Mouse (Mus musculus) CH12.LX (cell line): Measurements from ENCODE around the gene Ncor2. TPM values are rescaled to one million over a fixed set of nuclear protein-coding genes. Genes with fewer than 3 reads are reported as not detected.

Experiments
- DNase-seq: peaks from one replicate; pipeline ENCODE4 v3.0.0-alpha.2; 2013; ENCODE audit errors: extremely low read depth
- H3K27ac ChIP-seq: 2 replicates; pipeline ENCODE4 v1.5.1; 2012; ENCODE audit warnings: low read depth, mild to moderate bottlenecking, control low read depth, moderate library complexity; ENCODE audit not compliant: insufficient read depth
- H3K27me3 ChIP-seq: replicated peaks from 2 replicates; pipeline ENCODE3; 2012; ENCODE audit warnings: inconsistent platforms
- H3K36me3 ChIP-seq, 2 experiments: replicated peaks in 1 of 2; 2 replicates each; pipeline versions ENCODE3 to v1.6.1; 2012; ENCODE audit warnings: inconsistent platforms in 1 of 2, low read length in 1 of 2, mild to moderate bottlenecking in 1 of 2, mixed read lengths in 1 of 2, moderate library complexity in 1 of 2; ENCODE audit not compliant: control insufficient read depth in 1 of 2, insufficient read depth in 1 of 2
- H3K4me1 ChIP-seq, 2 experiments: 2 replicates each; pipeline ENCODE4 v1.6.1; 2012; ENCODE audit warnings: inconsistent platforms in 1 of 2, moderate library complexity in 1 of 2; ENCODE audit not compliant: insufficient read depth in 2 of 2, control insufficient read depth in 1 of 2
- H3K4me2 ChIP-seq: 2 replicates; pipeline ENCODE4 v1.6.1; 2012; ENCODE audit warnings: low read depth, mild to moderate bottlenecking, control low read depth; ENCODE audit not compliant: poor library complexity, insufficient read depth, severe bottlenecking
- H3K4me3 ChIP-seq, 3 experiments: fragments of 150-350 bp in 1 of 3; sonication (generic) in 1 of 3; replicated peaks in 1 of 3; 2 replicates each; pipeline versions ENCODE3 to v1.5.1; 2011 to 2012; ENCODE audit warnings: low read depth in 2 of 3, low read length in 2 of 3, mild to moderate bottlenecking in 2 of 3, moderate library complexity in 2 of 3, control low read depth in 1 of 3, improper control_type of control experiment in 1 of 3, inconsistent platforms in 1 of 3, mixed read lengths in 1 of 3; ENCODE audit not compliant: poor library complexity in 1 of 3
- H3K79me2 ChIP-seq: replicated peaks from 2 replicates; pipeline ENCODE4 v1.6.1; 2012; ENCODE audit warnings: mild to moderate bottlenecking, moderate library complexity; ENCODE audit not compliant: control insufficient read depth, poor library complexity, insufficient read depth, severe bottlenecking; ENCODE audit errors: extremely low read depth
- H3K9ac ChIP-seq: 2 replicates; pipeline ENCODE4 v1.6.1; 2012; ENCODE audit warnings: low read depth, mild to moderate bottlenecking, control low read depth, moderate library complexity; ENCODE audit not compliant: insufficient read depth
- H3K9me3 ChIP-seq: replicated peaks from 2 replicates; pipeline ENCODE3; 2012; ENCODE audit warnings: low read length, inconsistent platforms, mixed read lengths
- BHLHE40 ChIP-seq: IDR thresholded peaks from 2 replicates; pipeline ENCODE4 v1.6.1; 2011; ENCODE audit warnings: mild to moderate bottlenecking, low read depth, low read length, improper control_type of control experiment
- CHD2 ChIP-seq: IDR thresholded peaks from 2 replicates; pipeline ENCODE4 v1.6.1; 2011; ENCODE audit warnings: low read length, improper control_type of control experiment
- E2F4 ChIP-seq: IDR thresholded peaks from 2 replicates; pipeline ENCODE4 v1.6.1; 2011; ENCODE audit warnings: low read depth, low read length, improper control_type of control experiment; ENCODE audit not compliant: insufficient replicate concordance
- EP300 ChIP-seq: IDR thresholded peaks from 2 replicates; pipeline ENCODE4 v1.6.1; 2011; ENCODE audit warnings: low read length, improper control_type of control experiment
- GABPA ChIP-seq: IDR thresholded peaks from 2 replicates; pipeline ENCODE4 v1.6.1; 2012; ENCODE audit warnings: low read depth, low read length, improper control_type of control experiment, inconsistent platforms; ENCODE audit not compliant: insufficient replicate concordance
- IRF4 ChIP-seq: IDR thresholded peaks from 2 replicates; pipeline ENCODE4 v1.6.1; 2014; ENCODE audit warnings: low read depth, mild to moderate bottlenecking, inconsistent platforms, low read length, improper control_type of control experiment
- JUN ChIP-seq: IDR thresholded peaks from 2 replicates; pipeline ENCODE4 v1.6.1; 2011; ENCODE audit warnings: low read depth, mild to moderate bottlenecking, low read length, improper control_type of control experiment, moderate library complexity; ENCODE audit not compliant: insufficient read depth
- JUND ChIP-seq: conservative IDR thresholded peaks from 2 replicates; pipeline ENCODE4 v1.6.1; 2011; ENCODE audit warnings: low read depth, low read length, improper control_type of control experiment
- MAFK ChIP-seq: IDR thresholded peaks from 2 replicates; pipeline ENCODE4 v1.6.1; 2011; ENCODE audit warnings: low read length, improper control_type of control experiment; ENCODE audit not compliant: insufficient replicate concordance
- MYC ChIP-seq: IDR thresholded peaks from 2 replicates; pipeline ENCODE4 v1.6.1; 2011; ENCODE audit warnings: low read depth, mild to moderate bottlenecking, improper control_type of control experiment, low read length
- NELFE ChIP-seq: IDR thresholded peaks from 2 replicates; pipeline ENCODE4 v1.6.1; 2011; ENCODE audit warnings: low read depth, low read length, improper control_type of control experiment
- POLR2AphosphoS2 ChIP-seq: IDR thresholded peaks from 2 replicates; pipeline ENCODE4 v1.6.1; 2011; ENCODE audit warnings: low read depth, low read length, improper control_type of control experiment
- RAD21 ChIP-seq: IDR thresholded peaks from 2 replicates; pipeline ENCODE4 v1.6.1; 2011; ENCODE audit warnings: low read depth, mild to moderate bottlenecking, low read length, improper control_type of control experiment, moderate library complexity
- SMC3 ChIP-seq: IDR thresholded peaks from 2 replicates; pipeline ENCODE4 v1.6.1; 2011; ENCODE audit warnings: low read depth, low read length, improper control_type of control experiment
- TBP ChIP-seq: conservative IDR thresholded peaks from 2 replicates; pipeline ENCODE4 v1.6.1; 2011; ENCODE audit warnings: low read depth, low read length, improper control_type of control experiment
- TCF12 ChIP-seq: IDR thresholded peaks from 2 replicates; pipeline ENCODE4 v1.6.1; 2014; ENCODE audit warnings: low read depth, mild to moderate bottlenecking, inconsistent platforms, low read length, improper control_type of control experiment
- USF2 ChIP-seq: conservative IDR thresholded peaks from 2 replicates; pipeline ENCODE4 v1.6.1; 2011; ENCODE audit warnings: low read depth, low read length, improper control_type of control experiment
- ZMIZ1 ChIP-seq: IDR thresholded peaks from 2 replicates; pipeline ENCODE4 v1.6.1; 2012; ENCODE audit warnings: low read depth, mild to moderate bottlenecking, inconsistent platforms, low read length, improper control_type of control experiment
- ZNF384 ChIP-seq: IDR thresholded peaks from 2 replicates; pipeline ENCODE4 v1.6.1; 2012; ENCODE audit warnings: low read depth, low read length, improper control_type of control experiment, inconsistent platforms
- dilution Hi-C: fragments of 300-500 bp; cut with MboI; formaldehyde crosslinking; loops from 2 replicates; pipeline ENCODE4 v1.14.3; 2020; ENCODE audit warnings: low sequenced_read_pairs; ENCODE audit not compliant: extremely low pct_unique_long_range_greater_than_20kb, extremely low pct_ligation_motif_present
- in situ Hi-C: fragments of 300-500 bp; cut with MboI; formaldehyde crosslinking; loops from 3 replicates; pipeline ENCODE4 v1.14.3; 2019; ENCODE audit warnings: low sequenced_read_pairs, low pct_ligation_motif_present, low pct_unique_long_range_greater_than_20kb, mixed read lengths
- polyA plus RNA-seq: library from polyadenylated mRNA; unstranded; fragments of >175 nt; gene quantifications from 2 replicates; pipeline ENCODE4 v1.2.1, GENCODE M21; 2012; ENCODE audit warnings: low read depth; ENCODE audit not compliant: insufficient read length
- total RNA-seq, 2 experiments: library from RNA; depleted of rRNA; stranded (reverse); fragments of 300-350 nt in 1 of 2; fragments of >200 nt in 1 of 2; gene quantifications; 2 replicates each; pipeline ENCODE4 v1.2.3; 2012 to 2014

Gene Ncor2
- total and polyA plus RNA-seq, 3 experiments, result 3.9 to 44.7 (median 10.8) TPM

DNA sequence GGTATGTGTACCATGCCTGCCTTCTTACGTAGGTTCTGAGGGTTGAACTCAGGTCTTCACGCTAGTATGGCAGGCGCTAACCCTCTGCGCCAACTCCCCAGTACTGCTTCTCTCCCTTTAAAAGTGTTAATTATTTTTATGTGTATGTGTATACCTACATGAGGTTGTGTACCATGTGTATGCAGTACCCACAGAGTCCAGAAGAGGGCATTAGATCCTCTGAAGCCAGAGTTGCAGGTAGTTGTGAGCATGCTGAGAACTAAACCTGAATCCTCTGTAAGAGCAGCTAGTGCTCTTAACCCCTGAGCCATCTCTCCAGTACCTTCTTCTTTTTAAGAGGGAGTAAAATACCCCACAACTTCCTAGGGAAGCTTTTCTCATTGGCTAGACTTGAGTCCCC, 48.7 kb upstream of the Ncor2 start:
- Histone ChIP-seq H3K9me3 (peaks cover 21% of the 10 kb centered on the region), H3K4me1 (no peaks in the 10 kb centered on the region), H3K9ac (no peak overlapping the region), H3K79me2 (no peaks in the 10 kb centered on the region), H3K27me3 (peaks cover 14% of the 10 kb centered on the region), H3K27ac (no peak overlapping the region), H3K4me2 (no peak overlapping the region), H3K4me3 (no peak overlapping the region), H3K36me3 (no peaks in the 10 kb centered on the region)
- in situ Hi-C loops (no loop called here), dilution Hi-C loops (no loop called here)
- no peak for DNase-seq
- no peak for TF ChIP-seq MYC
- TF ChIP-seq NELFE, result no peak
- no peak for TF ChIP-seq BHLHE40
- no peak for TF ChIP-seq JUN
- no peak for TF ChIP-seq E2F4
- no peak for TF ChIP-seq USF2
- TF ChIP-seq POLR2AphosphoS2, result no peak
- no peak for TF ChIP-seq ZNF384
- no peak for TF ChIP-seq IRF4
- no peak for TF ChIP-seq GABPA

DNA sequence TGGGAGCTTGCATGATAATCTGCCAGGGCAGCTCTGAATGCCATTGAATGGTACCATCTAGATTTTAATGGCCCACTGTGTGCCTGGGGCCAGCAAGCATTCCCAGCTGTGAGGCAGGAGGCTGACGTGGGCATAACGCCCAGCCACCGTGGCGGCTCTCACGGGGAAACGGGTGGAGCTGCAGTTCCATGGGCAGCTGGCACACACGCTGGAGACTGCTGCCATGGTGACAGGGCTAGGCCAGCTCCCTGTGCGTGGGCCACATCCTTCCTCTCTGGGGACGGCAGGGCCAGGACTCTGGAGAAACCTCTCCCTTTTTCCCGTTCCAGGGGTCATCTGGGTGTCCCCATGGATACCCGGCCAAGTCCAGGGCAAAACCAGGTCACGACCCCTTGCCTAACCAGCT, 47.2 kb upstream of the Ncor2 start:
- H3K27ac ChIP-seq, result no peak overlapping the region
- peaks cover 27% of the 10 kb centered on the region for H3K27me3 ChIP-seq
- H3K9ac ChIP-seq, result no peak overlapping the region
- H3K9me3 ChIP-seq, result peaks cover 17% of the 10 kb centered on the region
- no peak overlapping the region for H3K4me2 ChIP-seq
- no peaks in the 10 kb centered on the region for H3K4me1 ChIP-seq
- no peak for TF ChIP-seq MYC
- no peak for TF ChIP-seq ZMIZ1
- no peak for TF ChIP-seq RAD21
- TF ChIP-seq TBP, result no peak
- TF ChIP-seq SMC3, result no peak
- DNase-seq, result no peak
- H3K36me3 ChIP-seq, result no peaks in the 10 kb centered on the region
- dilution Hi-C loops (no loop called here), in situ Hi-C loops (no loop called here)
- H3K4me3 ChIP-seq, result no peak overlapping the region
- H3K79me2 ChIP-seq, result no peaks in the 10 kb centered on the region

GRCm38 (mm10) chr5:125224925-125225324, 45.9 kb upstream of the Ncor2 start:
- no peak overlapping the region for H3K9ac ChIP-seq
- TF ChIP-seq CHD2, result no peak
- no peak for TF ChIP-seq IRF4
- TF ChIP-seq JUN, result no peak
- TF ChIP-seq EP300, result no peak
- no peak for TF ChIP-seq RAD21
- TF ChIP-seq JUND, result no peak
- TF ChIP-seq TCF12, result no peak
- no peak for TF ChIP-seq USF2
- no peak for TF ChIP-seq MAFK
- dilution Hi-C loops, result no loop called here
- H3K4me1 ChIP-seq, result no peaks in the 10 kb centered on the region
- no peaks in the 10 kb centered on the region for H3K79me2 ChIP-seq
- H3K9me3 ChIP-seq, result peaks cover 17% of the 10 kb centered on the region
- no peak overlapping the region for H3K4me2 ChIP-seq
- H3K36me3 ChIP-seq, result no peaks in the 10 kb centered on the region
- no peak overlapping the region for H3K4me3 ChIP-seq
- H3K27me3 ChIP-seq, result peaks cover 28% of the 10 kb centered on the region
- DNase-seq, result no peak
- in situ Hi-C loops, result no loop called here
- H3K27ac ChIP-seq, result no peak overlapping the region
